Mouse (Mus musculus) ES-E14 (cell line): ENCODE data around the gene Speer4f1. TPM values are rescaled to one million over a fixed set of nuclear protein-coding genes. Genes with fewer than 3 reads are reported as not detected.
"Not testable (repeated sequence)": the region's sequence is repeated elsewhere in the genome, so short reads cannot be mapped to it uniquely, and the experiment has no call there.

Experiments
- DNase-seq: peaks from one replicate; pipeline ENCODE4 v3.0.0-alpha.2; 2013; ENCODE audit warnings: low read depth, low spot score
- H3K27ac ChIP-seq: 2 replicates; pipeline ENCODE4 v1.5.1; 2012; ENCODE audit warnings: low read depth, mild to moderate bottlenecking, low read length, moderate library complexity, mixed read lengths; ENCODE audit not compliant: poor library complexity, insufficient read depth, severe bottlenecking
- H3K36me3 ChIP-seq: 2 replicates; pipeline ENCODE4 v1.6.1; 2012; ENCODE audit warnings: mild to moderate bottlenecking, low read length, moderate library complexity, mixed read lengths; ENCODE audit not compliant: control insufficient read depth, poor library complexity, insufficient read depth, severe bottlenecking
- H3K4me1 ChIP-seq, 2 experiments: fragments of 150-350 bp in 1 of 2; sonication (generic) in 1 of 2; 2 replicates each; pipeline ENCODE4 v1.6.1; 2012; ENCODE audit warnings: low read length in 2 of 2, mild to moderate bottlenecking in 1 of 2, mixed read lengths in 1 of 2; ENCODE audit not compliant: control insufficient read depth in 2 of 2, insufficient read depth in 2 of 2, poor library complexity in 1 of 2
- H3K4me3 ChIP-seq, 2 experiments: fragments of 150-350 bp in 1 of 2; sonication (generic) in 1 of 2; 2 replicates each; pipeline ENCODE4 v1.5.1; 2012; ENCODE audit warnings: low read length in 2 of 2, low read depth in 1 of 2, mild to moderate bottlenecking in 1 of 2, mixed read lengths in 1 of 2; ENCODE audit not compliant: insufficient read depth in 1 of 2, poor library complexity in 1 of 2, severe bottlenecking in 1 of 2
- H3K9ac ChIP-seq: 2 replicates; pipeline ENCODE4 v1.6.1; 2012; ENCODE audit warnings: low read depth, mild to moderate bottlenecking, low read length, mixed read lengths; ENCODE audit not compliant: poor library complexity, insufficient read depth, severe bottlenecking
- H3K9me3 ChIP-seq: fragments of 150-350 bp; sonication (generic); 2 replicates; pipeline ENCODE4 v1.6.1; 2012; ENCODE audit warnings: low read depth, mild to moderate bottlenecking, low read length; ENCODE audit not compliant: control insufficient read depth, insufficient read depth
- CHD2 ChIP-seq: IDR thresholded peaks from 2 replicates; pipeline ENCODE4 v1.6.1; 2014; ENCODE audit warnings: mild to moderate bottlenecking, low read depth, low read length, inconsistent platforms
- HCFC1 ChIP-seq: IDR thresholded peaks from 2 replicates; pipeline ENCODE4 v1.6.1; 2012; ENCODE audit warnings: low read length, inconsistent platforms, borderline replicate concordance; ENCODE audit not compliant: insufficient read depth
- MAFK ChIP-seq: IDR thresholded peaks from 2 replicates; pipeline ENCODE4 v1.6.1; 2014; ENCODE audit warnings: mild to moderate bottlenecking, low read depth, low read length, inconsistent platforms; ENCODE audit not compliant: insufficient read depth
- ZC3H11A ChIP-seq: IDR thresholded peaks from 2 replicates; pipeline ENCODE4 v1.6.1; 2012; ENCODE audit warnings: low read depth, mild to moderate bottlenecking, inconsistent platforms, low read length, borderline replicate concordance
- ZNF384 ChIP-seq: IDR thresholded peaks from 2 replicates; pipeline ENCODE4 v1.6.1; 2012; ENCODE audit warnings: low read depth, low read length, inconsistent platforms
- in situ Hi-C, 2 experiments: fragments of 600-800 bp; cut with MboI; formaldehyde crosslinking; loops; one replicate each; pipeline ENCODE4 v1.15.1; 2025; ENCODE audit warnings: low sequenced_read_pairs in 2 of 2, inconsistent platforms in 1 of 2; ENCODE audit not compliant: unreplicated experiment in 2 of 2
- total RNA-seq: library from RNA; depleted of rRNA; stranded (reverse); fragments of 300-350 nt; gene quantifications from 2 replicates; pipeline ENCODE4 v1.2.3, GENCODE M21; 2012; rRNA removed

The Speer4f1 gene
- total RNA-seq = not detected in 2 replicates

GRCm38 (mm10) chr5:17475798-17476197 lies at the start of gene Speer4f1:
Speer4f1 (plus strand) TSS chr5:17476098.
- H3K9me3 ChIP-seq, H3K4me1 ChIP-seq, H3K9ac ChIP-seq, in situ Hi-C loops, DNase-seq, H3K36me3 ChIP-seq, H3K27ac ChIP-seq, H3K4me3 ChIP-seq: not testable (repeated sequence)

- Histone ChIP-seq H3K4me3 (no peak overlapping the region), H3K36me3 (no peaks in the 10 kb centered on the region), H3K27ac (no peak overlapping the region), H3K9me3 (no peaks in the 10 kb centered on the region), H3K4me1 (no peaks in the 10 kb centered on the region), H3K9ac (no peak overlapping the region)
- in situ Hi-C loops = no loop called here
- TF ChIP-seq CHD2 = no peak
- no peak for TF ChIP-seq HCFC1
- TF ChIP-seq ZNF384 = no peak
- no peak for TF ChIP-seq ZC3H11A
- no peak for TF ChIP-seq MAFK
- no peak for DNase-seq
Observed at GRCm38 (mm10) chr5:17426930-17427329, 49.0 kb upstream of the Speer4f1 start.

DNA sequence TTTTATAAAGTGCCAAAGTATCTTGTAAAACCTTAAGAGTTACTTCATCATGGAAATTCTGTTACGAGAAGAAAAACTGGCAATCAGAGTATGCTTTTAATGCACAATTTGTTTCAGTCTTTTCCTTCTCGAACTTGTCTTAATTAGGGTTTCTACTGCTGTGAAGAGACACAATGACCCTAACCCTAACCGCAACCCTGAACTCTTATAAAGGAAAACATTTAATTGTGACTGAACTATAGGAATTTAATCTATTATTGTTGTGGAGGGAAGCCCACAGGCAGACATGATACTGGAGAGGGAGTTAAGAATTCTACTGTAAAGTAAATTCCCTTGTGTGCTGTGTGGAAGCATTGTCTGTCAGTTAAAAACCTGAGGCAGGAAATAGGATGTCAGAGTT lies 41.2 kb upstream of the Speer4f1 start:
- Histone ChIP-seq H3K9me3 (no peaks in the 10 kb centered on the region), H3K9ac (no peak overlapping the region), H3K4me3 (no peak overlapping the region), H3K36me3 (no peaks in the 10 kb centered on the region), H3K27ac (no peak overlapping the region), H3K4me1 (no peaks in the 10 kb centered on the region)
- no peak for DNase-seq
- in situ Hi-C loops = no loop called here
- TF ChIP-seq MAFK (no peak), ZC3H11A (no peak), ZNF384 (no peak), CHD2 (no peak), HCFC1 (no peak)

GRCm38 (mm10) chr5:17436209-17436608 lies 39.7 kb upstream of the Speer4f1 start:
- no peak overlapping the region for H3K9ac ChIP-seq
- H3K4me3 ChIP-seq = no peak overlapping the region
- TF ChIP-seq ZC3H11A (no peak), ZNF384 (no peak), HCFC1 (no peak), CHD2 (no peak), MAFK (no peak)
- DNase-seq = no peak
- H3K27ac ChIP-seq = no peak overlapping the region
- in situ Hi-C loops = no loop called here
- no peaks in the 10 kb centered on the region for H3K4me1 ChIP-seq
- no peaks in the 10 kb centered on the region for H3K9me3 ChIP-seq
- H3K36me3 ChIP-seq = no peaks in the 10 kb centered on the region

- Histone ChIP-seq H3K4me1 (no peaks in the 10 kb centered on the region), H3K9ac (no peak overlapping the region), H3K27ac (no peak overlapping the region), H3K36me3 (no peaks in the 10 kb centered on the region), H3K4me3 (no peak overlapping the region), H3K9me3 (no peaks in the 10 kb centered on the region)
- in situ Hi-C loops = no loop called here
- DNase-seq = no peak
- TF ChIP-seq MAFK = no peak
- TF ChIP-seq ZC3H11A = no peak
- no peak for TF ChIP-seq CHD2
- no peak for TF ChIP-seq HCFC1
Observed at GRCm38 (mm10) chr5:17439487-17440102, 36.3 kb upstream of the Speer4f1 start.
